Mouse (Mus musculus) heart, postnatal 36 days (tissue): ENCODE measurements around the gene Nxph1. TPM values are rescaled to one million over a fixed set of nuclear protein-coding genes. Genes with fewer than 3 reads are reported as not detected.

Source experiments
- DNase-seq, 2 experiments: peaks; one replicate each; pipeline ENCODE4 v3.0.0; 2021 to 2022
- intact Hi-C: fragments of 180-260 bp; cut with DNase I; formaldehyde crosslinking; loops from one replicate; pipeline ENCODE4 v1.15.1; 2025
- total RNA-seq, 2 experiments: library from RNA; stranded (reverse); gene quantifications; 2 replicates each; pipeline ENCODE4 v1.2.3; 2021

The Nxph1 gene
- total RNA-seq, 2 experiments from 2014 or later = not detected

DNA sequence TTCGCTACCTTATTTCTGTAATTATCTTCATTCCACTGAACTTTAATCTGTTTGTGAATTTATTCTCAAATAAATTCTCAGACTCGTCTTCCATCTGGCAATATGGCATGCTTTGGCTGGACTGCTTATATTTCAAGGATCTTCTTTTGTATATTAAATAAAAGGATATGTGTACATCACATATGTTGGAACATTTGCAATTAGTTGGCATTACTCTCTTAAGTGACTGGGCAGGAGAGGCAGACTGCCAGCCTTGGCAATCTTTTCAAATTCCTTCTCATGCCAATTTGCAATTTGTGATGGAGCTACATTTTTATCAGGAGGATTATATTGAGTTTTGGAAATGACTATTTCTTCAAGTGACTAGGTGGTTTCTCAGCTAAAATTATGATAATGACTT lies 149.1 kb downstream of the Nxph1 start:
- no peak for DNase-seq
- intact Hi-C loops = no loop called here

DNA sequence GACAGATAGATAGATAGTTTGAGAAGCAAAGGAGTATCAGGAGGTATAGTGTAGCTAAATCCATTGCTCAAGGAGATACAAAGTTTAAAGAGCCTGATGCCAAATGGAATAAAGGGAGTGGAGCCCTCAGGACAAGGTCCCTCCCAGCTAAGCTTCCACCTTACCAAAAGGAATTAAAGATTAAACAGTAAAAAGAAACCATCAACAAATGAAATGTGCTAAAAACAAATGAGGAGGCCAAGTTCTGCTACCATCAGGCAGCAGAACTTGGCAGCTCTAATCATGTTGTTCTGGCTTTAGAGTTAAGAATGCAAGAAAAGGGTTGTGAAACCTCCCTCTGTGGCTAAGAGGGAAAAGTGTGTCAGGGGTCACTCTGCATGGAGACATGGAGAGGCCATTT lies 159.1 kb downstream of the Nxph1 start:
- intact Hi-C loops = no loop called here
- no peak for DNase-seq

DNA sequence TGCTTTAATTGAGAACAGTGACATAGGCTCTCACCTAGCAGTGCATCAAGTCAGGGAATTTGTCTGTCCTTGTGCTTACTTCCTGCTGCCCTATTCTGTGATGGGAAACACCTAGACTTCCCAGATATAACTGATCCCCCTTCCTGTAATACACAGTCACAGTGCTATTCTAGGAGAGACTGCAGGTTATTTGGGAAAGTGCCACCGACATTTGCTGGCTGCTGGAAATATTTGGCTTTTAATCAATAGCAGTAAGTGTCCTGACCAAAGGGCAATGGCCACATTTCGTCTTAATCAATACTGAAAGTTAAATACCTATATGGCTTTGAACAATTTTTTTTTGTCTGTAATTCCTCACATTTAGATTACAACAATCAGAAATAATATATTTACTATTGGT lies 170.9 kb downstream of the Nxph1 start:
- DNase-seq = no peak
- intact Hi-C loops = no loop called here

DNA sequence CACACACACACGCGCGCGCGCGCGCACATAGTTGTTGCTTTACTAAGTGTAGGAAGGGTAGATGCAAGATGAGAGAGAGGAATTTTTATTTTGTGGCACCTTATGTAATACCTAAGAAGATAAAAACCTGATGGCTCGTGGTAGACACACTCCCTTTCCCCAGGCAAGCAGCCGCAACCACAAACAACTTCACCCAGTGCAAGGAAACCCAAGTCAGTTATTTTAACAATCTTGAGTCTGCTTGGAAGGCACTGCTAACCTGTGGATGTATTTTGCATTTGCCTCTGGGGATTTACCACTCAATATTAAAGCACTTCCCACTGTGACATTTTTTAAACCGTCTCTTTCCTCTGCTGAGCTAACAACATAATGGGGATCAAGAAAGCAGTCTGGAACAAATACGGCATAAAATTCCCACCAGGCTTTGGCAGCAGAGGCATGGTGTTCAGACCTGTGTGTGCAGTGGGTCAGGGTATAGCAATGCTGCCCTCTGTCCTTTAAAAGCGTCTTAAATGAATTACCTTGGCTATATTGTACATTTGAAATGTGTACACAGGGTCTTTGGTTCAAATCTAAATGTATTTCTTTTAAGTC lies 176.2 kb downstream of the Nxph1 start:
- intact Hi-C loops = no loop called here
- DNase-seq = no peak

DNA sequence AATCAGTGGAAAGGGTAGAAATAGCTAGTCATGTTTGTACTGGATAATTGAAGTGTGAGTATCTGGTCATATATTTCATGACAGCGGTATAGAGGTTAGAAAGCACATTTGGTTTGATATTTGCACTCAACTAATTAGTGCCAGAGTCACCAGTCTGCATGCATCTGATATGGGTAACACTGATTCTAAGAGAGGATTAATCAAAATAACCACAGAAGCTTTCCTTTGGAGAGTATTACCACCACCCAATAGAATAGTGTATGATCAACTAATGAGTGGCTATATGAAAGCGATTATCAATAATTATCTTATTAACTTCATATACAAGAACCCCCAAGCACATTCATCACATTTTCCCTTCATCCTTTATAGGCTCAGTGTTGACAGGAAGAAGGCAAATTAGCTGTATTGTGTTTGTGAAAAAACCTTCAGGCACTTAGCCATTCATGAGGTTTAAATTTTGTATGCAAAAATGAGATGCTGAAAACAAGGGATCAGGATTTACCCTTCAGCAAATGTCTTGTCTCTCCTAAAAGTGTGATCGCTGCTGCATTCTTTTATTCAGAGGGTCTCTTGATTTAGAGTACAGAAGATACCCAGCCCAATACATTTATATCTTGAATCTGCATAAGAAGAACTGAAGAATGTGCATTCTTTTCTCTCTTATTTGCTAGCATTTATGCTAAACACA lies 185.5 kb downstream of the Nxph1 start:
- DNase-seq = no peak
- intact Hi-C loops = no loop called here

DNA sequence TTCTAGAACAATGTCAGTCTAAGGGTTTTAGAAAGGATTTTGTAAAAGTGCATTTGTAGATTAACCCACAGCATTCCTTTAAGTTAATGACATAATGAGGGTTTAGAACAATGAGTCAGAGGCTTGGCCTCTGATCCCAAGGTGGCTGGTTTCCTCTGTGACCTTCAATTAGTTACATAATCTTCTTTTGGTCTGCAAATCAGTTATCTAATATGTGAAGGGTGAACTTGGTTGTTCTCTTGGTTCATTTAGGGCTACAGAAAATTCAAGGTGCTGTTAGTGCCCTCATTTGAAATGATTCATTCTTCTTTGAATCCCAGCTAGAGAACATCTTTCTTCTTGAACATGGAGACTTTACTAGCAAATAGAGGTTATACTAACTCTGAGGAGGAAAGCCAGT lies 199.7 kb downstream of the Nxph1 start:
- no peak for DNase-seq
- intact Hi-C loops = no loop called here

DNA sequence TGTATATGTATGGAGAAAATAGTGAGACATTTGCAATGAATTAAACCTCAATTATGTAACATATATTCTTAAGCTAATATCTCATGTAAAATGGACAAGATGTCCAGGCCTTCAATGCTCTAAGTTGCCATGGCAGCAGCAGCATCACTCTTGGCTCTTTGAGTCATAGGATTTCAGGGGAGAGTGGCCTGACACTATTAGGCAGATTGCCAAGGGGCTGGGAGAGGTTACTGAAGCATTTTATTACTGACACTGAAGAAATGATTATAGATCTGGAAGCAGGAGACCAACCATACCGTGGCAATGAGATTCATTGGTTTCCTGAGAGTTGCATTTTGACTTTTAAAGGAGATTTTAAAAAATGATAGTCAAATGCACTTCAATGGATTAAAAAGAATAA lies 201.6 kb downstream of the Nxph1 start:
- DNase-seq = no peak
- intact Hi-C loops = no loop called here

DNA sequence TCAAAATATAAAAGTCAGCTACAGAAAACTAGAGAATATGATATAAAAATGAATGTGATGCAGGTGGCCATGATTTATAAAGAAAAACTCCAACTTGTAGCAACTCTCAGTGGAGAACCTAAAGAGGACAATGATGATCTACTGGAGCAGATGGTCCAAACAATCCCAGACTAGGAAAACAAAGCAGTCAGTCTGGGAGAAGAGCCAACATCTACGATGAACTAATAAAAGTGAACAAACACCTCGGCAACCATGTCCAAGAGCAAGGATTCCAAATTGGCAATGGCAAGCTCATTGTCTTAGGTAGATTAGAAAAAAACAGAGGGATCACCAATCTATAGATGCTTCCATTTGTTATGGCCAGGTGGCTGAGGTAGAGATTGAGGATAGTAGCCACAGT lies 211.0 kb downstream of the Nxph1 start:
- intact Hi-C loops = no loop called here
- DNase-seq = no peak

DNA sequence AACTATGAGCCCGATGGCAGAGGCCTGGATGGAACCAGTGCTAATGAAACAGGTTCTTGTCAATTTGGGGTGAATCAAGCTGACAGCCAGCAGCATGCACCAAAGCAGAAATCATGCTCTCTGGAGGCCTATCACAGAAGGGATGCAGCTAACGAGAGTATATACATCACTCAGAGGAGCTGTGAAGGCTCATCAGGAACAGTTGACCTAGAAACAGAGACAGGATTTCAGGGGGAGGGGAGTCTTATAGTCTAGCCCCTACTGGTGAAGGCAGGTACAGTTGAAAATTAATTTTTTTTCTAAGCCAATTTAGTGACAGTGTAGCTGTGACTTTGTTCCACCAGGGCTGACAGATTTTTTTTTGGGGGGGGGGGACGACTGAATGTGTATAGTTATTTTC lies 234.2 kb downstream of the Nxph1 start:
- intact Hi-C loops = no loop called here
- no peak for DNase-seq

DNA sequence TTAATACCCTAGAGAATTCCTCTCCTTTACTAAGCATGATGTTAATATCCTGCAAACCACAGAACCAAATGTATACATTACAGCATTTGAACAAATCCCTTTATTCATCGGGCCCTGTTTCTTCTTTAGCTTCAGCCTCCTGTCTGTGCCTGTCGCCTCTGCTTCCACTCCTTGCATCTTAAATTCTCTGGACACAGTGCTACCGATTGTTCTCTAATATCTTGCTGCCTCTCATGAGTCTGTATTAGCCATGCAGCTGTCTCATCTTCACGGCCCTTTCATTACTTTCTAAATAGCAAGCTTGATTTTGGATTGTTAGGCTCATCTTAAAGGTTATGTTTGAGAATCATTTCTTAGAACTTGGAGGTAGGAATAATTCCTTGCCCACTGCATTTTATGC lies 262.5 kb downstream of the Nxph1 start:
- DNase-seq = no peak
- intact Hi-C loops = no loop called here

DNA sequence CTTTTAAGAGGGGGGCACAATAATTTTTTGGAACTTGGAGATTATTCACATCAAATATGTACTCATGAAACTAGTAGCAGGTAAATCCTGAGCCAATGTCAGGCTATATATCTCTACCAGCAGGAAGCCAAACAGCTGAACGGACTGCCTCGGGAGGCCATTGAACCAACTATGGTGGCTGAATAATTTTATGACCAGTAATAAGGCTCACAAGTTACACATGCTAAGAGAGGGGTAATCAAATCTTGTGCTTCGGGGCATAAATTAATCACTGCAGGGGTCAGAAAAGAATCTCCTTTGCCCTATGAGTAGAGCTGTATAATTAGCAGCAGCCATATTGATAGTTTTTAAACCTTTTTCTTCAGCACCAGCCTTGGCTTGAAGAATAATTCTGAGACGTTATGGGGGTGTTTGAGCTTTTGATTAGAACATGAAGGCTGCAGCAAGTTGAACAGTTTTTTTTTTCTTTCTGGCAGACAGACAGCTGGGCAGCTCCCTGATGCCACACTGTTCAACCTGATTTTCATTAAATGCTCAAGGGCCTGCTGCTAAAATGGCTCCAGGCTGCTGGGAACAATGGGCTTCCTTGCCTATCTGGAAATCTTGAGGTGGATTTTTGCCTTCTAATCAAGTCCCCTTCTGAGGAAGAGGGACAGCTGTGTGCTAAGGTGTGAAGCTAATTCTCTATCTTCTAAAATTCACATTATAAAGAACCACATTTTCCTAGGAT lies 272.7 kb downstream of the Nxph1 start:
- intact Hi-C loops = no loop called here
- DNase-seq = no peak

DNA sequence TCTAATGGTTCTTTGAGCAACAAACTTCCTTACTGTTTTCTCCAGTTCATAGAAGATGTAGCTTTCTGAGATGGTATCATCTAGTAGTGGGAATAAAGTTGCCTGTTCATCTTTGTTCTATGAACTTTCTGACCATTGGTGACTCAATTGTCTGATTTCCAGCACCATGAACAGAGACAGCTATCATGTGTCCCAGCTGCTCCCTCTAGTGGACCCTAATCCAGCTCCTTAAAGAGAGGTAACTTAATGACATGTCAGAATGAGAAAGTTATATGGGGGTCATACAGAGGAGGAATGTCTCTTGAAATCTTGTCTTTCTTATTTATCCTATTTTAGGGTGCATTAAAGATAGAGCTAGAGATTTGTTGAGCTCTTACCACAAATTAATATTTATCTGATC lies 286.6 kb downstream of the Nxph1 start:
- DNase-seq = no peak
- intact Hi-C loops = loop anchor here (2.0 kb wide), 1 partner anchor 300 kb away; no protein-coding TSS in a partner anchor

DNA sequence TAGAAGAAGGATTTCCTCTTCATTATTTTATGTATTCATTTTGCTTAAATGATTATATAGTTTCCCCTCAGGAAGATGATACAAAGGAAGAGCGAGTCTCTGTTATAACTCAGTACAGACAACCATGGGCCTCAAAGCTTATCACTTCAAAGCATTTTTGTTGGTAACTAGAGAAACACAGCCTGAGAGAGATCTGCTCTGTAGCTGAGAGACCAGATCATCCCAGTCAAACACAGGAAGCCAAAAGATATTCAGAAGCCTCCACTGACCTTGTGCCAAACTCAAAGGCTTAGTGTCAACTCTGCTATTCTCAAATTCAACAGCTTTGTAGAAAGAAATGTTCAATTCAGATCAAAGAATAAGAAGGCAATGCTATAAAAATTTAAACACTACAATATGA lies 319.8 kb downstream of the Nxph1 start:
- intact Hi-C loops = no loop called here
- DNase-seq = no peak

Other genes with a start within 250 kb of the Nxph1 start
- gene Ica1, start 169.9 kb upstream of the Nxph1 start, total RNA-seq = 1 to 10 TPM; 6.8 to 8.0 TPM